Mouse (Mus musculus): ENCODE data around the gene Rnf227.
A peak's percentile ranks its signal among the peaks of the same experiment; 100 is the strongest.

Gene Rnf227

DNA sequence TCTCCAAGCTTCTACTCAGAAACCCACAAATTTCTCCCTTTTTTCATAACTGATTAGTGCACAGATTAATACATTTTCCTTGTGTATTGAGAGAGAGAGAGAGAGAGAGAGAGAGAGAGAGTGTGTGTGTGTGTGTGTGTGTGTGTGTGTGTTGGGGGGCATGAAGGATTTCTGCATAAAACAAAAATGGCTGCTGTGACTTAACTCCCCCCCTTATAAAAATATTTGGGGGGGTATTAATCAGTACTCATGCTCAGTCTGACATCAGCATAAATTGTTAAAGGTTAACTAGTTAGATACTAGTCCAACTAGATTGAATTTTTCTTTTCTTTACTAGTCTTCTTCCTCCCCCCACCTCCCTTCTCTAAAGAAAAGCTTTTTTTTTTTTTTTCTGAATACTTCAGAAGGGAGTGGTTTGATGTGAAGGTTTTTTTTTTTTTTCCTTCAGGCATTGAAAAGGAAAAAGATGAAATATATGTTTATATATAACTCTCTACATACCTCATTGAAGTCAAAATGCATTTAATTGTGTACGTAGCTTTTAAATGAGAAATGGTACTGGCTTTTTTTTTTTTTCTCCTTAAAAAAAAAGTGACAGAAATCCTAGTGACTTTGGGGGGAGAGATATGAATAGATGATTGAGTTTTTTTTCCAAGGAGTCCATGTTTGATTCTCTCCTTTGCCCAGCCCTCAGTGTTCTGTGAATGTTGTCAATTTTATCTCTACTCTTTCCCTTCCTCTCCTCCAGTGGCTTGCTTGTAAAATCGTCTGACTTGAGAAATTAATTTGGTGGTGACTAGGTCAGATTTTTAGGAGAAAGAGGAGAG is 29.9 kb downstream of the Rnf227 start:
- DNase-seq (ENCODE audit: low read depth in 2 of 2, low spot score in 2 of 2), result no peak

DNA sequence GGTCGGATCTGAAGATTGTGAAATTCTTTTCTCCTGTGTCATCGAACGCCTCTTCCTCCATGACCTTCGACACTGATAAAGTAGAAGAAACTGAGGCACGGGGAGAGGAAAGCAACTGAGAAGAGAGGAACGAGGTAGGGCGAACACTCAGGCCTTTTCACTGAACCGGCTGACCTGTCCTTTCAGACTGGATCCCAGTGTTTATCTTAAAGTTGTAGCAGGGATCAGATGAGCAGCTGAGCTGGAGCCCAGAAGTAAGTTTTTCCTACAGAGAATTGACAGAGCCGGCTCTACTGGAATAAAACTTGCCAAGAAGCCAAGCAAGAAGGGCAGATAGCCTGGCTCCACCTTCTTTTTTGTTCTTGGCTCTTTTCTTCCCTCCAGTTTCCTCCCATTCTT is 30.6 kb downstream of the Rnf227 start:
- no peak for DNase-seq (ENCODE audit: low read depth in 2 of 2, low spot score in 2 of 2)

DNA sequence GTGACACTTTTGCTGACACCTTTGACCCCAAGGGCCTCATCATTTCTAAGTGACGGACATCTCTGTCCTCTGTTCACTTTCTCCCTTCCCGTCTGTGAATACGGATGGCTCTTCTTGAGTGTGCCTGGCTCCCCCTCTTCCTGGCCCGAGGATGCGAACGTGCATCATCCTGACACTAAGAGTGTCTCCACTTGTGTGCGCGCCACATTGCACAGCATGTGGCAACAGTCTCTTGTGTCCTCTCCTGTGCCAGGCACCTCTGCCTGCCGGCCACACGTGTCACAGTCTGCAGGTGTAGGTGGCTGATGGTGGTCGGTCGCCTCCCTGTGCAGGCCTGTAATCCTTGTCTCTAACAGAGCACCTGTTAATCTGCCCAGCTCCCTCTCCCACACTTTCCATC is 31.3 kb downstream of the Rnf227 start:
- no peak for DNase-seq (ENCODE audit: low read depth in 2 of 2, low spot score in 2 of 2)

DNA sequence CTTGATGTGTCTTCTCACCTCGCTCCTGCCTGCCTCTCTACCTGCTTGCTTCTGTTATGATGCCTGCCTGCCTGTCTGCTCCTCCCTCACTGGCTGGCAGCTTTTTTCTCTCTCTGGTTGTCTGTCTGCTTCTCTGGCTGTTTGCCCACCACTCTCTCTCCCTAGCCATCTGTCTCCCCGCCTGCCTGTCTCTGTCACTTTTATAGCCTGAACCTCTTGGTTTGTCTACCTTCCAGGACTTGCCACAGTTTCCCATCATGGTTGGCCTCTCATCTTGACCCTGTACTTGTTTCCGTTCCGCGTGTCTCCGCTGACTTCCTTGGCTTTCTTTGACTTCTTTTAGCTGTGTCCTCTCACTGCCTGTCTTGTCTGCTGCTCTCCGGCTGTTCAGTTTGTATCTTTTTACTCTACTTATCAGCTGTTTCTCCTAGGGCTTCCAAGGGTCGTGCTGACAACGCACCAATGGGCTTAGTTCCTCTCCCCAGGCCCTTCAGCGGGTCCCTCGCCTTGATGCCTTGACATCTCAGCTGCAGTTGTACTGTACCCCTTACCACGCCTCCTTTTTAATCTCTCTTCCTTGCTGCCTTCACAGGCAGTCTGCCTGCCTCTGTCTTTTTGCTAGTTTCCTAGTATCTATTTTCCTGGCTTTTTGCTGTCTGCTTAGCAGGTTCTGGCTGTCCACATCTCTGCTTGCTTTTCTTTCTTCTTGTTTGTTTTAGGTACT is 32.0 kb downstream of the Rnf227 start:
- no peak for DNase-seq (ENCODE audit: low read depth in 2 of 2, low spot score in 2 of 2)

DNA sequence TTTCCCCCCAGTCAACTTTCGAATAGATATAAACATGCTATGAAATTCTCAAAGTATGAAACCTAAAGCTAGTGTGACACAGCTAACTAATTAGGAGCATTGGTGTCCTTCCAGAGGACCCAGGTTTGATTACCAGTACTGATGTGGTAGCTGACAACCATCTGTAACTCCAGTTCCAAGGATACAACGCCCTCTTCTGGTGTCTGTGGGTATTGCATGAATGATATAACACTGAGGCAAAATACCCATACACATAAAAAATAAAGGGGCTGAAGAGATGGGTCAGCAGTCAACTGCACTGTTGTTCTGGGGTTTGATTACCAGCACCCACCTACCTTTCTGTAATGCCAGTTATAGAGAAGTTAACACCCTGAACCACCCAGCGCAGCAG is 32.5 kb downstream of the Rnf227 start:
- DNase-seq (ENCODE audit: low read depth in 2 of 2, low spot score in 2 of 2), result peak in 1 of 2 experiments; percentile 57

DNA sequence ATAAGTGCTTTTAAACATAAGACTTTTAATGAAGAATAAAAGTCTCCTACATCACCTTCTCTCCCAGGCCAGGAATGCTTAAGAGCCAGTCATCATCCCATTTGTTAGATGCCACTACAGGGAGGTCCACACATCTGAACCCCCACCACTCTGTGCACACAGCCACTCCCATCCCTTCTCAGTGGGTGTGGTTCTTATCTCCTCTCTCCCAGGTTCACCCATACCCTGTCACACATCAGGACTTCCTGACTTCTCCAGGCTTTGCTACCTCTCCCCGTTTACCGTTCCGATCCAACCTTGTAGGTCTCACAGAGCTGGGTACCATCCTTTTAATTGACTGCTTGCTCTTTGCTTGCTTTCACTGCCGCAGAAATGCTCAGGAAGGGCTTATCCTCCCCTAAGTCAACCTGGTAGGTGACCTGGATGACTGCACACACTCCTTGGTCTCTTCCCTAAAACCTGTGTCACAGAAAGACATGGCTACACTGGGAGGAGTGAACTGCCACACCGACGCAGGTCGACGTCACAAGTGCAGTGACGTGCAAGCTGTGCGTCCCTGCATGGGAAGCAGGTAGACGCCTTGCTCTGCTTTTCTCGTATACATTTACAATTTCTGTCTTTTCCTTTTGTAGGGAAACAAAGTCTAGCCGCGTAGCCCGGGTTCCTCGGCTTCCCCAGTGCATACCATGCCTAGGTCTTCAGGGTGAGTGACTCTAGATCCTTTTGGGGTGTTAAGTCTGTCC is 33.1 kb downstream of the Rnf227 start:
- no peak for DNase-seq (ENCODE audit: low read depth in 2 of 2, low spot score in 2 of 2)

DNA sequence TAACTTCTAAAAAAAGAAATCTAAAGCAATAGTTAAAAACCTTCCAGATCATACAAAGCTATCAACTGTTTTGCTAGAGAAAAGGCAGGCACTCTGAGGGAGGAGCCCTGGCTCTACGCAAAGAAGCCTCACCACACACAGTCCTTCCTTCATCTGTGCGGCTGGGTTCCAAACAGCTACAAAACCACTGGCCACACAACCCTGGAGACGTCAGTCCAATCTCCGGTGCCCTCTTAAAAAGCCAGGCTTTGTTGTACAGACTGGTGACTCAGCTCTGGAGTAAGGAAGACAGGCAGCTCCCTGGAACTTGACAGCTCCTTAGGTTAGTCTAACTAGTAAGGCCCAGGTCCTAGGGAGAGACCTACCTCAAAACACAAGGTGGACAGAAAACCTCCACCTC is 35.4 kb downstream of the Rnf227 start:
- no peak for DNase-seq (ENCODE audit: low read depth in 2 of 2, low spot score in 2 of 2)

DNA sequence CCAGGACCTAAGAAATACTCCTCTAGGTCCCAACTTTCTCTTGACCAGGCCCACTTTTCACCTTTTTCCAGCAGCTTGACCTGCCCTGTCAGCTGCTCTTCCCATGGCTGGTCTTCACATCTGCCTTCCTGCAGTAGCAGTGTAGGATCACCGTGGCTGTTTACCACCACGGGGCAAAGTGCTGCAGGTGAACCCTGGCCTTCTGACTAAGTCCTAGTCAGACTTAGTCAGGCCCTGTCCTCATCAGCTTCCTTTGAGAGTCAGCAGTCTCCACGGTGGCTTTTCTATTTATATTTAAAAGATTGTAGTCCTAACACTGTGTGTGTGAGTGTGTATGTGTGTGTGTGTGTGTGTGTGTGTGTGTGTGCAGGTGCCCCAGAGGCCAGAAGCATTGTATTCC is 37.5 kb downstream of the Rnf227 start:
- no peak for DNase-seq (ENCODE audit: low read depth in 2 of 2, low spot score in 2 of 2)

DNA sequence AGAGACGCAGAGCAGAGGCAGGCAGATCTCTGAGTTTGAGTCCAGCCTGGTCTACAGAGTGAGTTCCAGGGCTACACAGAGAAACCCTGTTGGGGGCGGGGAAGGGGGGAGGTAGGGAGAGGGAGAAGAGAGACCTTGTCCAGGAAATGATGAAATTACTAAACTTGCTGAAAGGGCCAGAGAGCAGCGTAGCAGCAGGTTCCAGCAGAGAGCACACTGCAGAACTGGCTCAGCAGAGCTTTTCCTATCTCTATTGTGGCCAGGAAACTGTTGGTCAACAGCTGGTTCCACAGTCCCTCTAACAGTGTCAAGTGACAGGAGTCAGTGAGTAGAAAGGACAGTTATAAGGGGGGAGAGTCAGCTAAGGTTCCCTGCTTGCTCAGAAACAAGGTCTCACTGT is 39.3 kb downstream of the Rnf227 start:
- DNase-seq (ENCODE audit: low read depth in 2 of 2, low spot score in 2 of 2), result no peak

DNA sequence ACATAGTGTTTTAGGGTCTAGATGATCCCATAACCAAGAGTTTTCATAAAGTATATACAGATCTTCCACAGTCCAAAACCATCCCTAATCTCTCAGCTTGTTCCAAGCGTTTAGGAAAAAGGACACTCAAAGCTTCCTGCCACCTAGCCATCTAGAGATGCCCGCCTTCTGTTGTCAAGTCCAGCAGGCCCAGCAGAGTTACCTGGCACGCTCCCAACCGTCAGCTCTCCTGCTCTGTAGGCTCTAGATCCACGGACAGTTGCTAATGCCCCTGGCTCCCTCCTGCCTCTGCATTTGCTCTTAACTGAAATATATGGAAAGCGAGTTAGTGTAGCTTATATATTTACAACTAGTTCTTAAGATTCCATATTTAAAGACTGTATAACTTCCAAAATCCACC is 41.1 kb downstream of the Rnf227 start:
- DNase-seq (ENCODE audit: low read depth in 2 of 2, low spot score in 2 of 2), result no peak

DNA sequence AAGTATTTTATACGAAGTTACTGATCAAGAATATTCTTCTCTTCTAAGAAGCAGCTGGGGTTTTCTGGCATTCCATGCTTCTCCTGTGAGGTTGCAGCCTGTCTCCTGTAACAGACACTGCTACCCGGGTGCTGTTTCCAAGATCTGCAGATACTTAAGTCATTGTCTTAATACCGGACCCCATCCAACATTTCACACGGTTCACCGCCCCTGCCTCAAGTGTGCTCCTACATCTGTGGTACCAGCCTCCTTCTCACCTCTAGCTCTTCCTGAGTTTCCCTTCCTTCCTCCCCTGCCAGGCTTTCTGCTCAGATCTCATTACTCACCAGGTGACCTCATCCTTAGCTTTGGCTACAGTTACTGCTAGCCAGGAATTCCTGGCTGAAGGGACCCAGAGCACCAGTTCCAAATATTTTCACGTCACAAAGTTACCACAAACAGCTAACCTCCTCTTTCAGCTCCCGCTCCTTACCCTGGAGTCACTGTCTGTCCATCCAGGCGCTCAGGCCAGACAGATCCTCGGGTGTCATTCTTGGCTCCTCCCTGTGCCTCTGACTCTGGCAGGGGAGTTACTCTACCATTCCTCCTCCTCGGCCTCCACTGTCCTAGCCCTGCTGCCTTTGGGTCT is 42.3 kb downstream of the Rnf227 start:
- no peak for DNase-seq (ENCODE audit: low read depth in 2 of 2, low spot score in 2 of 2)

DNA sequence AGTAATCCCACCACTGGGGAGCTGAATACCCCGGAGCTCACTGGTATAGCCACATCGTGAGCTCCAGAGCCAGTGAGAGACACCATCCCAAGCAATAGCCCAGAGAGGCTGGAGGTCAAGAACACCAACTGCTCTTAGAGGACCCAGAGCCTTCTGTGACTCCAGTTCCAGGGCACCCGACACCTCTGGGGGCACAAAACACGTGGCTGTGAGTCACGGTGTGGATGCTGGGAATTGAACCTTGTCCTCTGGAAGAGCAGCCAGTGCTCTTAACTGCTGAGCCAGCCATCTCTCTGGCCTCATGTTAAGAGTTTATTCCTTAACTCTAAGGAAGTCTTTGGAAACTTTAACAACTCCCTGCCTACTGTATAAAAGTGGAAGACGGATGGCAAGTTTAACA is 44.7 kb downstream of the Rnf227 start:
- no peak for DNase-seq (ENCODE audit: low read depth in 2 of 2, low spot score in 2 of 2)

DNA sequence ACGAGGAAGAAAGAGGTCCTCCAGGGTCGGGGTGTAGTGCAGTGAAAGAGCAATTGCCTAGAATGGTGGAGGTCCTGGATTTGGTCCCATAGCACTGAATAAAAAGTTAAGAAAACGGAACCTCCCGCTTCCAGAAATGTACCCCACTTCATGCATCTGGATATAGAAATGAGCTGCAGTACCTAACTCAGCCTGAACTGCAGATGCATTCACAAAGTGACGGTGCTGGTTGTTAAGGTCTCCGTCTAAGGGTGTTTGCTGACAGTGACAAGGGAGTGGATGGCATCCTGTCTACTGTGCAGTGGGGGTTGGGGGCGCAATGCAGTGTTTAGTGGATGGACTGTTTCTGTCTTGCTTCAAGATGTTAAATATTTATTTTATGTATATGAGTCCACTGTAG is 46.5 kb downstream of the Rnf227 start:
- no peak for DNase-seq (ENCODE audit: low read depth in 2 of 2, low spot score in 2 of 2)

DNA sequence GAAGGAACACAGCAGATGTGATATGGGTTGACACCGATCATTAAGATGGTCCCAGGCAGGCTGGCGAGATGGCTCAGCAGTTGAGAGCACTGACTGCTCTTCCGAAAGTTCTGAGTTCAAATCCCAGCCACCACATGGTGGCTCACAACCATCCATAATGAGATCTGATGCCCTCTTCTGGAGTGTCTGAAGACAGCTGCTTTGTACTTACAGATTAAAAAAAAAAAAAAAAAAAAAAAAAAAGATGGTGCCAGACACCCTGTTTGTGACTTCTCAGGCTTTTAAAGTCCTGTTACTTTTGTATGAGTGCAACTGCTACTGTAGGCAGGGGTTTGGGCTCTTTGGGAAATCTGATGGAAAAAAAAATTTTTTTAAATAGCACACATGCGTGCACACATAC is 48.4 kb downstream of the Rnf227 start:
- DNase-seq (ENCODE audit: low read depth in 2 of 2, low spot score in 2 of 2), result no peak

DNA sequence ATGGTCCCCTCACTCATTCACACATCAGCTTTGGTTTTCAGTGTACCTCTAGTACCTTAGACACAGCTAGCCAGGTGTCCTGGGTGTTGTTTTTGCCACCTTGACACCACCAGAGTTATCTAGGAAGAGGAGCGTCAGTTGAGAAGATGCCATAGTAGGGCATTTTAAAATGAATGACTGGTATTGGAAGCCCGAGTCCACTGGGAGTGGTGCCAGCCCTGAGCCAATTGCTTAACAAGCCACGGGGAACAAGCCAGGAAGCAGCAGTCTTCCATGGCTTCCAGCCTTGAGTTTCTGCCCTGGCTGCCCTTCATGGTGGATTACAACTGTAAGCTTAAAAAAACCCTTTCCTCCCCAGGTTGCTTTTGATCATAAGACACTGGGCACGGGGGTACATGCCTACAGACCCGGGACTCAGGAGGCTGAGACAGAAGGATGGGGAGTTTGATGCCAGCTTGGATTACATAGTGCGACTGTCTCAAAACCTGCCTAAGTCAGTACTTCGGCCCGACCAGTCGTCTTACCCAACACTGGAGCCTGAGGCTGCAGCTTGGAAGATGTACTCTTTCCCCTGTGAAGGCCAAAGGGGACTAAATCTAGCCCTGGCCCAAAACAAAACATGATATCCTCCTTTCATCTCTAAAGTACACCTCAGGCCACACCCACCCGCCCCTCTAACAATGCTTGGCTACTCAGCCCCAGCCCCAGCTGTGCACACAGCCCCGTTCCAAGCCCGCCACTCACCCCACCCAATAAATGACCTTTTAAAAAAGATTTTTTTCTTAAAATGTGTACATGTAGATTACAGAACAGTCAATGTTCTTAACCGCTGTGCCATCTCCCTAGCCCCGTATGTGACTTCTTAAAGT is 49.5 kb downstream of the Rnf227 start:
- DNase-seq (ENCODE audit: low read depth in 2 of 2, low spot score in 2 of 2), result no peak

DNA sequence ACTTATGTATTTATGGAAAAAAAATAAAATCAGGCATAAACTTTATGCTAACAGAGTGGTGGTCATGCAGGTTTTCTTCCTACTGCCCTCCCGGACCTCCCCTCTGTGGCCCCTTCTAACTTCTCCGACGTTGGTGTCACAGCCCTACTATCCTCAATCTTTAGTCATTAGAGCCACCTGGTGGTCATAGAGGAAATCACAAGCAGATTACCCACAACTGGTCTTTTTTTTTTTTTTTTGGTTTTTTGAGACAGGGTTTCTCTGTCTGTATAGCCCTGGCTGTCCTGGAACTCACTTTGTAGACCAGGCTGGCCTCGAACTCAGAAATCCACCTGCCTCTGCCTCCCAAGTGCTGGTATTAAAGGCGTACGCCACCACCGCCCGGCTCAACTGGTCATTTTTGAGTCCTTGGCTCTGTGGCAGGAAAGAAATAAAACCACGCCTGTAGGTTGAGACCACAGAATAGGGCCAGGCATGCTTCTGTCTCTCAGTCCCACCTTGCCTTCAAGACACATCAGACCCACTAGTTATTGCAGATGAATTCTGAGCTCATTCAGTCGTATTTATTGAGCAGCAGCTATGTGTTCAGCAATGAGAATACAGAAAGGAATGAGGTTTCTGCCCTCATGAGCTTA is 50.3 kb downstream of the Rnf227 start:
- peak in 1 of 2 experiments; percentile 77 for DNase-seq (ENCODE audit: low read depth in 2 of 2, low spot score in 2 of 2)
